Mouse (Mus musculus) liver, postnatal 0 days (tissue): Measurements from ENCODE around the gene Ptk7. TPM values are rescaled to one million over a fixed set of nuclear protein-coding genes. Genes with fewer than 3 reads are reported as not detected.

Experiments used
- ATAC-seq: fragments of 200-750 bp; cut with Nextera tagmentation; 2 replicates; pipeline ENCODE4 v1.8.0; 2017; ENCODE audit warnings: mild to moderate bottlenecking, moderate library complexity
- DNase-seq: peaks from one replicate; pipeline ENCODE4 v3.0.0-alpha.2; 2016
- H3K27ac ChIP-seq: fragments of 300-500 bp; sonication (generic); 2 replicates; pipeline ENCODE4 v1.5.1; 2014; ENCODE audit warnings: antibody characterized with exemption, moderate library complexity, mild to moderate bottlenecking, low read depth
- H3K27me3 ChIP-seq: fragments of 300-500 bp; sonication (generic); 2 replicates; pipeline ENCODE4 v1.6.1; 2014; ENCODE audit warnings: low read length, control low read depth, mixed read lengths; ENCODE audit not compliant: insufficient read depth
- H3K36me3 ChIP-seq: fragments of 300-500 bp; sonication (generic); replicated peaks from 2 replicates; pipeline ENCODE4 v1.6.1; 2014; ENCODE audit warnings: mild to moderate bottlenecking, control low read depth, low read length, moderate library complexity, mixed read lengths; ENCODE audit not compliant: insufficient read depth
- H3K4me1 ChIP-seq: fragments of 300-500 bp; sonication (generic); 2 replicates; pipeline ENCODE4 v1.6.1; 2014; ENCODE audit warnings: antibody characterized with exemption, mild to moderate bottlenecking, control low read depth; ENCODE audit not compliant: insufficient read depth
- H3K4me2 ChIP-seq: fragments of 300-500 bp; sonication (generic); 2 replicates; pipeline ENCODE4 v1.6.1; 2014; ENCODE audit warnings: low read depth, mild to moderate bottlenecking, low read length, moderate library complexity, mixed read lengths
- H3K4me3 ChIP-seq: fragments of 300-500 bp; sonication (generic); 2 replicates; pipeline ENCODE4 v1.5.1; 2014; ENCODE audit warnings: low read depth, low read length
- H3K9ac ChIP-seq: fragments of 300-500 bp; sonication (generic); replicated peaks from 2 replicates; pipeline ENCODE4 v1.6.1; 2014; ENCODE audit warnings: mild to moderate bottlenecking, moderate library complexity
- H3K9me3 ChIP-seq: fragments of 300-500 bp; sonication (generic); 2 replicates; pipeline ENCODE4 v1.6.1; 2016; ENCODE audit warnings: mild to moderate bottlenecking, control low read depth, low read length, mixed read lengths
- CTCF ChIP-seq: sonication (generic); IDR thresholded peaks from 2 replicates; pipeline ENCODE4 v1.5.1; 2016; ENCODE audit warnings: antibody characterized with exemption, low read depth
- EP300 ChIP-seq: IDR thresholded peaks from 2 replicates; pipeline ENCODE4 v1.6.1; 2016; ENCODE audit warnings: antibody characterized with exemption, low read depth, mild to moderate bottlenecking
- WGBS: fragments of 180-500 bp; shearing (Covaris S2); extraction: QIAGEN DNeasy Blood & Tissue Kit; methylation state at CpG from one replicate; pipeline ENCODE4 v1.1.7; 2014; ENCODE audit not compliant: insufficient replicate concordance; 5-methylcytosine and 5-hydroxymethylcytosine counted together
- polyA plus RNA-seq: library from polyadenylated mRNA; unstranded; fragments of >200 nt; fragmentation: Nextera tagmentation; extraction: Ambion mirVana; gene quantifications from 2 replicates; pipeline ENCODE4 v1.2.1, GENCODE M21; 2015

The Ptk7 gene
- polyA plus RNA-seq, 1 experiment from 2014 or later = 3.5 TPM

DNA sequence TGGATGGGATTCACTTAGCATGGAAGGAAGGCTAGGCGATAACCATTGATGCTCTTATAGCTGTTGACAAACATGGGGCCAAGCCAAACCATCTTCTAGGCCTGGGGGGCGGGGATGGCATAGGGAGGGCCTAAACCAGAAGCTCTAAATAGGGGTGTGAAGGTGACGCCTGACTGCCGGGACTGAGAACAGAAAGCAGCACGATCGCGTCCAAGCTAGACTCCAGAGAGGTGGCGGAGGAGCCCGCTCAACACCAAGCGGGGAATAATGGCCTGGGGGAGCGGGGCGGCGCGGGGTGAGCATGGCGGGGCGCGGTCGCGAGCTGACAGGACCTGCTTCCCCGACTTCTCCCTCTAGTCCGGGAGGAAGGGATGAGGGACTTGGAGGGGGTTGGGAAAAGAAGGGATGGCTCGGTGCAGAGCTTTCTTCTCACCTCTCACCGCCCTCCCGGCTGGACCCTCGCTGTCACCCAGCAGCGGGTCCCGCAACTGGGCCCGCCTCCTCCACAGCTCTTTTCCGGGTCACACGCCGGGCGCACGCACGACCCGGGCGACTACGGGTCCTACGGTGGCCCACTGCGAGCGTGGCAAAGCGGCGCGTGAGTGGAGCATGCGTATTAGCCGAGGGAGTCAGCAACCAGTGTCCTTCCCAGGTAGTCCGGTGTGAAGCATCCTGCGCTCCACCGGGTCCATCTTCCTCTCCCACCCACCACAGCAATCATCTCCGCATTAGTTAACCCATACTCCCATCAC lies 83.3 kb downstream of the Ptk7 start, which contains the start of gene Cul9:
TSS of gene Cul9 (minus strand) at position 576 of the 752 bp plus-strand sequence.
- WGBS = 4% methylated on average over 44 of the region's 49 CpGs
- Histone ChIP-seq H3K36me3 (peaks cover 21% of the 10 kb centered on the region), H3K27me3 (0 out of 2 replicates have a peak, but pooled peaks cover 5% of the 10 kb centered on the region), H3K9ac (peak within 1 kb of the TSS; percentile 67), H3K27ac (no peak within 1 kb of the TSS), H3K4me3 (peak within 1 kb of the TSS; percentile 58), H3K4me2 (peak within 1 kb of the TSS; percentile 86), H3K4me1 (peaks cover 9% of the 10 kb centered on the region; the same call in 1 of the 2 replicates), H3K9me3 (no peaks in the 10 kb centered on the region)
- ATAC-seq (peak; percentile 78), DNase-seq (peak; percentile 72)
- TF ChIP-seq EP300 (no peak), CTCF (no peak)

DNA sequence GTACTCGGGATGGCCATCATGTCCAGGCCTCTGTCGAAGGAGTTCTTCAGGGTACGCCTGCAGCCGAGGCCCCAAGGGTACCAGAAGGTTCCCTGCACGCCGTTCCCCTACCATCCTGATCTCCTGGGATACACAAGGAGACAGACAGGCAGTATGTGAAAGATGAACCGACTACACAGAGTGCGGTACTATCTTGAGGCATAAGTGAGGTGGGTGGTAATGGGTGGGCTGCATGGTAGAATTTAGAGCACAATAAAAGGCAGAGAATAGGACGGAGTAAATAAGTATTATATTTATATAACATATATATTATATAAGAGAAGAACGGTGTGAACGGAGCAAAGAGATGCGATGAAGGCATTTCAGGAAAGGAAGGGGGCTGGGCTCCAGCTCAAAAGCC lies 85.6 kb downstream of the Ptk7 start:
- ATAC-seq (no peak), DNase-seq (no peak)
- H3K4me2 ChIP-seq = no peak overlapping the region
- no peak overlapping the region for H3K9ac ChIP-seq
- 82% methylated on average over 12 of the region's 12 CpGs for WGBS
- H3K4me1 ChIP-seq = peaks cover 9% of the 10 kb centered on the region; the same call in 1 of the 2 replicates
- H3K27ac ChIP-seq = no peak overlapping the region
- 0 out of 2 replicates have a peak, but pooled peaks cover 5% of the 10 kb centered on the region for H3K27me3 ChIP-seq
- no peak for TF ChIP-seq EP300
- TF ChIP-seq CTCF = no peak
- H3K36me3 ChIP-seq = 0 out of 2 replicates have a peak, but pooled peaks cover 1% of the 10 kb centered on the region
- H3K4me3 ChIP-seq = no peak overlapping the region
- H3K9me3 ChIP-seq = no peaks in the 10 kb centered on the region

DNA sequence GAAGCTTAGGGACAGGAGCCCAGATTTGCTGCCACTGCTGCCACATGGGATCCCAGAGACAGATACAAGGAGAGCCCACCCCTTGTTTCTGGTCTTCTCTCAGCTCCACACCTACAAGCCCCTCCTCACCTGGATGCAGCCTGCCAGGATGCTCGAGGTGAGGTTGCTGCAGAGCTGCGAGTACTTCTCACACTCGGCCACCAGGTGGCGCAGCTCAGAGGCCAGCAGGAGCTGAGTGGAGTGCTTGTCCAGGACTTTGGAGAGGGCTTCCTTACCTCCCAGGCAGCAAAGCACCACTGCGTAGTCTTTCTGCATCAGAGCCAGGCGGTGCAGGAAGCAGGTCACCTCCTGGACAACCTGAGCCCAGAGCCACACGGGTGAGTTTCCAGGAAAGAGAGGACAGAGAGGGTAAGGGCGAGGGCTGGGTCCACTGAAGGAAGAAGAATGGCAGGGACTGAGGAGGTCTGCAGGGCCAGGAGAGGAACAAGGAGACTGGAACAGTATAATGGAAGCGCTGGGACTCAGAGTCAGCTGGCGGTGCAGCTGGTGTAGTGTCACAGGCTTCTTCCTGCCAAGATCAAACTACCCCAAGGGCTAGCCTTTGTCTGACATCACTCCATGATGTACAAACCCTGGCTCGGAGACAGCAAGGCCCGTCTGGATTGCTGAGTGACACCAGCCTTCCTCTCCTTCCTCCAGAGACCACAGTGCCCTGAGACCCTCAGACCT lies 103.6 kb downstream of the Ptk7 start:
- H3K4me2 ChIP-seq = no peak overlapping the region
- H3K27ac ChIP-seq = no peak overlapping the region
- ATAC-seq (peak; percentile 41; the same call in 1 of the 2 replicates), DNase-seq (peak; percentile 85)
- no peaks in the 10 kb centered on the region for H3K4me1 ChIP-seq
- no peaks in the 10 kb centered on the region for H3K36me3 ChIP-seq
- H3K9ac ChIP-seq = no peak overlapping the region
- 38% methylated on average over 12 of the region's 12 CpGs for WGBS
- no peak overlapping the region for H3K4me3 ChIP-seq
- no peak for TF ChIP-seq EP300
- TF ChIP-seq CTCF = peak; percentile 97
- no peaks in the 10 kb centered on the region for H3K27me3 ChIP-seq
- no peaks in the 10 kb centered on the region for H3K9me3 ChIP-seq

DNA sequence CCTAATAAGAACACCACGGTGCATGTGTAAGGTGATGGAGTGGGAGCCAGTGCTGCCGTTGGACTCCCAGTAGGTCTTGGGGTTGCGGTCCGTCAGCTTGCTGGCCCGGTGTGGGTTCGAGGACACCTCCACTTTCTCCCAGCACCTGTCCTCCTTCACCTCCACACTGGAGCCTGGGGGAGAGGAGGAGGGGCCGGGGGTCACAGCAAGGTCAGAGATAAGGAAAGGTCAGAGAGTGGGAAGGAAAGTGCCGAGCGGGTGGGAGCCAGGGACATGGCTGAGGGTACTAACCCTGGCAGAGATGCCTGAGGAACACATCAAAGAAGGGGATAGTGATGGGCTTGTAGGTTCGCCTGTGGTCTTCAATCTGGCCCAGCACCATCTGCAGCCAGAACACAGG lies 104.2 kb downstream of the Ptk7 start:
- no peak overlapping the region for H3K9ac ChIP-seq
- H3K4me2 ChIP-seq = no peak overlapping the region
- no peaks in the 10 kb centered on the region for H3K9me3 ChIP-seq
- H3K36me3 ChIP-seq = no peaks in the 10 kb centered on the region
- ATAC-seq (no peak), DNase-seq (no peak)
- H3K4me1 ChIP-seq = no peaks in the 10 kb centered on the region
- no peak overlapping the region for H3K27ac ChIP-seq
- WGBS = 66% methylated on average over 10 of the region's 10 CpGs
- no peak overlapping the region for H3K4me3 ChIP-seq
- no peaks in the 10 kb centered on the region for H3K27me3 ChIP-seq
- TF ChIP-seq CTCF (no peak), EP300 (no peak)

DNA sequence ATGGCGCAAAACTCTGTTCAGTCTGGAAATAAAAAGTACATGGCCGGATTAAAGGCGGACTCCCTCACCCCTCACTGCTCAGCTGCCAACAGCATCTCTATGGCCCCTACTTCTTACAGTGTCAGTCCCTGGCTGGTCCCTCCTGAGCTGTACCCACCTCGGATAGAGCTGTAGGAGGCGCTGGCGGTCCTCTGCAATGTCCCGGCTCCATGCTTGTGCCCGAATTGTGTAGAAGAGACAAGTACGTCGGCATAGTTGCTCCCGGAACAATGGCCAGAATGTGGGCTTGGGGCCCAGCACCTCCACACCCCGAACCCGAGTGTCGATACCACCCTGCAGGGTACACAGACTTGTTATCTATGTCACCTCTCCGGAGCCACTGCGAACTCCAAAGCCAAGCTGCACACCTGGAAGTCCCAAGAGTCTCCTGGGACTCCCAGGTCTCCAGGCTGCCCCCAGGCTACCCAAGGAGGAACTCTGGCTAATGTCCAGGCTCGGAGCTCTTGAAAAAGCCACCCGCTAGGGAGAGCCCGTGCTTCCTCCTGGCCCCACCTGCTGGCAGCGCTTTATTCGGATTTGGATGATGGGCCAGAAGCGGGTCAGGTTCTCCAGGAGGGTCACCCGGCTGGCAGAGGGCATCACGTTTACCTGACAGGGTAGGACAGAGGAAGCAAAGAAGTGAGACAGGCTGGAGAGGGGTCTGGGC lies 107.2 kb downstream of the Ptk7 start:
- H3K4me1 ChIP-seq = no peaks in the 10 kb centered on the region
- no peak for TF ChIP-seq EP300
- TF ChIP-seq CTCF = no peak
- 53% methylated on average over 24 of the region's 24 CpGs for WGBS
- H3K36me3 ChIP-seq = no peaks in the 10 kb centered on the region
- no peaks in the 10 kb centered on the region for H3K9me3 ChIP-seq
- H3K9ac ChIP-seq = no peak overlapping the region
- no peak overlapping the region for H3K27ac ChIP-seq
- 0 out of 2 replicates have a peak, but pooled peaks cover 4% of the 10 kb centered on the region for H3K27me3 ChIP-seq
- ATAC-seq (no peak), DNase-seq (no peak)
- no peak overlapping the region for H3K4me2 ChIP-seq
- no peak overlapping the region for H3K4me3 ChIP-seq

DNA sequence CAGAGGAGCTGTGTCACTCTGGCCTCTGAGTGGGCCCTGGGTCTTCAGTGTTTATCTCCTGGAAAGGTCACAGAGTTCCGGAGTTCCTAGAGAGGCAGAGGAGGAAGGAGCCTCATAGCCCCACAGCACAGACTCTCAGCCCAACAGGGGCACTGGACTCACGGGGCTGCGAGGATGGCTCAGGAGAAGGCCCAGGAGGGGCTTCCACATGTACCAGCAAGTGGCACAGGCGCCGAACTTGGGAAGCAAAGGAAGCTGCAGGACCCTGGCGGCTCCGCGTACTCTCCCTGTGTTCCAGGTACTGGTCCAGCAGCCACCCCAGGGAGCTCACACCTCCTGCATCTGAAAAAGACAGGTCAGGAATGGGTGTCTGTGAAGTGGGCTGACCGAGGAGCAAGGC lies 108.1 kb downstream of the Ptk7 start:
- WGBS = 68% methylated on average over 9 of the region's 9 CpGs
- Histone ChIP-seq H3K9me3 (no peaks in the 10 kb centered on the region), H3K27ac (no peak overlapping the region), H3K4me1 (no peaks in the 10 kb centered on the region), H3K36me3 (no peaks in the 10 kb centered on the region), H3K4me2 (peak overlapping the region; percentile 49), H3K4me3 (no peak overlapping the region), H3K9ac (no peak overlapping the region), H3K27me3 (0 out of 2 replicates have a peak, but pooled peaks cover 4% of the 10 kb centered on the region)
- TF ChIP-seq EP300 (no peak), CTCF (no peak)
- DNase-seq = no peak
- ATAC-seq = no peak
